Mouse (Mus musculus): Measurements from ENCODE around the gene Nipa2.

Gene Nipa2

DNA sequence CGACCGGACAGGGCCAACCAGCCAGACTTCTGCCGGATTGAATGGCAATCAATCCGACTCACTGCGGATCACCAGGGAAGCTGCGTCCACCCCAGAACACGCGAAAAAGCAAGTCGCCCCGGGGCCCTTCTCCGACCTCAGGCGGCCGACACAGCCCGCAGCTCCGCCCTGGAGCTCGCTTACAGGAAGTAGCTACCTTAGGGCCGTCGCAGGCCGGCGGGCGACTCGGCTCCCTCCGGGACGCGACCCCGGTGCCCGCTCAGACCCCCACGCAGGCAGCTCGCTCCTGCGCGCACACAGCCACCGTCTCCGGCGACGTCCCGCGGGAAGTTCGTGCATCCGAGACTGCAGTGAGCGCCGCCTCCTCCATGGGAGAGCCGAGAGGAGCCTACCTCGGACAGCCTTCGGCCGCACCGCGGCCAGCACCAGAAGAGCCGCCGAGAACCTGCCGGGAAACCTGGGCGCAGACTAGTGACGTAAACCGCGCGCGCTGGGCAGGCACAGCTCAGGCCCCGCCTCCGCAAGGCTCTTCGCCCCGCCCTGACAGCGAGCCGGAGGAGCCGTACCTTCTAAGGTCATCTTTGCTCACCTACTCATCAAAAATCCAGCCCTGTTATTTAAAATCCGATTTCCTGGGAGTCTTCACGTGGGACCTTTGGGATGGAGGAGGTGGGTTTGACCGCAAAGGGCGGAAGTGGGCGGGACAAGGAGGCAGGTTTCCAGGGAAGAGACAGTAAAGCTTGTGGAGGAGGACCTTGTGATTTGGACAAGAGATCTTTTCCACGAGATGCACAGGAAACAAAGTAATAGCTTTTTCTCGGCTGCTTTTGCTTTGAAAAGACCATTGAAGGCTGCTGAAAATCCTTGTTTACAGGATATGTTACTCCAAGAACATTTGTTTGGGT, at the start of gene Nipa2:
Nipa2 (minus strand) TSS at position 473 of the 905 bp plus-strand sequence.
- peak; percentile 91 for DNase-seq (ENCODE audit: low spot score)

DNA sequence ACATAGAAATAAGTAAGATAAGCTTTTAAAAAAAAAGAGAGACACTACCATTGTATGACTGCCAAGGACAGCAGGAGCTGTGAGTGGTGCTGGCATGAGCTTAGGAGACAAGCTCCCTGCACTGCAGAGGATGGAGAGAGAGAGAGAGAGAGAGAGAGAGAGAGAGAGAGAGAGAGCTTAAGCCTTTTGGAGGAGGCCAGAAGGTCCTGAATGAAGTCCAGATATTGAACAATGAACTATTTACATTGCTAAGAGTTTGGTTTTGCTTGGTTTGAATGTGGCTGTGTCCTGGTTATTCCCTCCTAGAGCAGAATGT, 48.7 kb upstream of the Nipa2 start:
- DNase-seq (ENCODE audit: low spot score) = no peak

DNA sequence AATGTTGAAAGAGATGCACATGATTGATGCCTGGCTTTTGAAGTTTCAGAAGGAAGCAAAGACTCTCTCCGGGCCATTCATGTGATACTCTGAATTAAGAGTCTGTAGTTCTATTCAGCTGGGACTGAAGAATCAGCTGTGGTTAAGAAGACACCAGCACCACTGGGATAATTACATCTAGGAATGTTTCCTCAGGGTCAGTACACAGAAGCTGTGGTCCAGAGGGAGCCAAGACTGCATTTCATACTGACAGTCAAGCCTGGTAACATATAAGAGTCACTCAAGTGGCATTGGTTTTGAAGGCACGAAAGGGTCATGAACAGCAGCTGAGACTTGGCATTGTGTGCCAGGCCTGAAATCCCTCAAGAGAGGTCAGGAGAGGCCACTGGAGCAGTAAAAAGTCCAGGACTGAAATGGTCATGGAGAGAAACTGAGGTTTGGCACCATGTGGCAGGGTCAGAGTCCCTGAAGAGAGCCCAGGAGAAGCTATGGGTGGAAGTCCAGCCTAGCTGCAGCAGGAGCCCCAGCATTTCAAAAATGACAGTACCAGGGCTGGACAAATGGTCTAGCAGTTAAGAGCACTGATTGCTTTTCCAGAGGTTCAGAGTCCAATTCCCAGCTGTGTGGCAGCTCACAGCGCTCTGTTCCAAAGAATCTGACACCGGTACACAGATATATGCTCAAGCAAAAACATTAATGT, 48.2 kb upstream of the Nipa2 start:
- no peak for DNase-seq (ENCODE audit: low spot score)

DNA sequence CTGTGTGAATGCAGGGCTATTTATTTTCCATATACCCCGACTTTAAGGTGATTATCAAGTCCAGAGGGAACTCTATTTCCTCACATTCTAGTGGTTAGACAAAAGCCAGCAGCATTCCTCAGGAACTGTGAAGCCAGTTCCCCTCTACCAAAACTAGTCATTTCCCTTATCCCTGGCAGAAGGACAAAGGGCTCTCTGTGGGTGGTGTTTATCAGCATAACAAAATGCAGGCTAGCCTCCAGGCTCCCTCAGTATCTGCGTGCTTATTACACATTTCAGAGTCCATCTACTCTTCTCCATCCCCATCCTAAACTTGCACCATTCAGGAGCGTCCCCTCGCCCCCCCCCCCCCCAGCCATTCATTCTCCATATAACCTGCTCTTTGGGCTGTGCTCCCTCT, 36.7 kb upstream of the Nipa2 start:
- no peak for DNase-seq (ENCODE audit: low spot score)

DNA sequence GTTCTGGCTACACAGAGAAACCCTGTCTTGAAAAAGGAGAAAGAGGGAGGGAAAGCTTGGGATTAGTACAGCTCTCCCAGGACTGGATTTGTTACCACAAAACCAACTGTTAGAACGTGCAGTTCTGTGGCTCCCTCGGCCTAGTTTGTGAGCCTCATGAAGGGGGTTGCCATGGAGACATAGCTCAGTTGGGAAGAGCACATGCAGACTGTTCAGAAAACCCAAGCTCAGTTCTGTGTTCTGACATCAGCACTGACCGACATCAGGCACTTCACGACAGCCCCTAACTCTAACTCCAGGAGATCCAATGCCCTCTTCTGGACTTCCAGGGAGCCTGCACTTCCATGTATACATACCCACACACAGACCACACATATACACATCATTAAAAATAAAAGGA, 32.7 kb upstream of the Nipa2 start:
- DNase-seq (ENCODE audit: low spot score) = no peak

DNA sequence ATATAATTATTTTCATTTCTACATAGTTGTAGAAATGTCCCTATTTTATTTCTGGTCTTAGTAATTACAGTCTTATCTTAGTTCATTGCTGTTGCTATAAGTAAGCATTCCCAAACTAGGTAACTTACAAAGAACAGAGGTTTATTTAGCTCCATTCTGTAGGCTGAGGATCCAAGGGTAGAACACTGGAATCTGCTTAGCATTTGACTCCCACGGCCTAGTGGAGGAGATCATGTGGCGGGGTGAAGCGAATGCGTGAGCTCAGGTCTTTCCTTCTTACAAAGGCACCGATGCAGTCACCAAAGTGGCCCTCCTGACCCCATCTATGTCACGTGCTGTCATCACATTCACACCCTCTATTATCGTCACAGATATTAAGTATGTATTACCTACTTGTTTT, 29.6 kb upstream of the Nipa2 start:
- DNase-seq (ENCODE audit: low spot score) = no peak

- no peak for DNase-seq (ENCODE audit: low spot score)
Observed at GRCm38 (mm10) chr7:55991129-55991528, 28.9 kb upstream of the Nipa2 start.

DNA sequence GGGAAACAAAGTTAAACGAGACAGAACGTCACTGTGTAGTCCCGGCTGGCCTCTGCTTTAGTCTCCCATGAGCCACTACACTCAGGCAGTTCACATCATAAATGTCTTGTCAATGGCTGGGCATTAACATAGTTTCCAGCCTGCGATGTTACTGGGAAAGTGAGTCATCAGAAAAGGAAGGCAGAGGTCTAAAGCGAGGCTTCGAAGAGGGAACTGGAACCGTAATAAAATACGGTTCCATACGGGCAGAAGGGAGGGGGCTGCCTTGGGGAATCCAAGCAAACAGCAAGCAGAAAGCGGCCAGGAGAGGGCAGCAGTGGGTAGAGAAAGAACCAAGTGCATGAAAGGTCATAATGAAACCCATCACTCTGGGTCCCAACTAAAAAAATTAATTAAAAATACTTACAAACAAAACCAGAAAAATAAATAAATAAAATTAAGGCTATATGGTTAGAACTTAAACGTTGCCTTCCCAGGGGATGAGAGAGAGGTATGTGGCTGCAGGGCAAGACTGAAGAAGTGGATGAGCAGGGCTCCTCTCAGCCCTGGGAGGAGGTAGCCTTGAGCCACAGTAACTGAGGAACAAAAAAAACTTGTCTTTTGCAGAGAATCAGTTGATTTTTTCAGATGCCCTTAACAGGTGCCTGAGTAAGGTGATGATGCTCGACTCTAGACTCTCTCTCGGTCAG, 24.4 kb upstream of the Nipa2 start:
- DNase-seq (ENCODE audit: low spot score) = peak; percentile 62

DNA sequence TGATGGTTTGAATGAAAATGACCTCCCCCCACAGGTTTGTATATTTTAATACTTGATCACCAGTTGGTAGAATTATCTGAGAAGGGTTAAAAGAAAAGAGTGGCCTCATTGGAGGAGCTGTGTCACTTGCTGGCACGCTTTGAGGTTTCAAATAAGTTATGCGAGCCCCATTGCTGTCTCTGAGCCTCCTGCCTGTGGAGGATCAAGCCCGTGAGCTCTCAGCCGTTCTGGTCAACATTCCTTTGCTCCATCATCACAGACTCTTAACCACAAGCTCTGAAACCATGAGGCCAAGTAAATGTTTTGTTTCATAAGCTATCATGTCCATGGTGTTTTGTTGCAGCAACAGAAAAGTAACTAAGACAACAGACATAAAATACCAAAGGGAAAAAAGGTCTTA, 22.5 kb upstream of the Nipa2 start:
- DNase-seq (ENCODE audit: low spot score) = no peak

DNA sequence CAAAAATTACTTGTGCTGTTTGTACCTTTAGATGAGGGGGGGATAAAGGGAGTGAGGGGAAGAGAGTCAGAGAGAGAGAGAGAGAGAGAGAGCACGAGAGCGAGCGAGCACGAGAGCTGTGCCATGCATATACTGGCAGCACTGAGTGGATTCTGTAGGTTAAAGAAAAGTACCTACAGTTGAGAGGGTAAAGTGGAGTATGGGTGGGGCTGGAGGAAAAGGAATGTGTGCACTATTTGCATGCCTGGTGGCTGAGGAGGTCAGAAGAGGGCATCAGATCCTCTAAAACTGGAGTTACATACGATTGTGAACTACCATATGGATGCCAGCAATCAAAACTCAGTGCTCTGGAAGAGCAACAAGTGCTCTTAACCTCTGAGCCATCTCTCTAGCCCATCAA, 20.8 kb upstream of the Nipa2 start:
- DNase-seq (ENCODE audit: low spot score) = no peak

DNA sequence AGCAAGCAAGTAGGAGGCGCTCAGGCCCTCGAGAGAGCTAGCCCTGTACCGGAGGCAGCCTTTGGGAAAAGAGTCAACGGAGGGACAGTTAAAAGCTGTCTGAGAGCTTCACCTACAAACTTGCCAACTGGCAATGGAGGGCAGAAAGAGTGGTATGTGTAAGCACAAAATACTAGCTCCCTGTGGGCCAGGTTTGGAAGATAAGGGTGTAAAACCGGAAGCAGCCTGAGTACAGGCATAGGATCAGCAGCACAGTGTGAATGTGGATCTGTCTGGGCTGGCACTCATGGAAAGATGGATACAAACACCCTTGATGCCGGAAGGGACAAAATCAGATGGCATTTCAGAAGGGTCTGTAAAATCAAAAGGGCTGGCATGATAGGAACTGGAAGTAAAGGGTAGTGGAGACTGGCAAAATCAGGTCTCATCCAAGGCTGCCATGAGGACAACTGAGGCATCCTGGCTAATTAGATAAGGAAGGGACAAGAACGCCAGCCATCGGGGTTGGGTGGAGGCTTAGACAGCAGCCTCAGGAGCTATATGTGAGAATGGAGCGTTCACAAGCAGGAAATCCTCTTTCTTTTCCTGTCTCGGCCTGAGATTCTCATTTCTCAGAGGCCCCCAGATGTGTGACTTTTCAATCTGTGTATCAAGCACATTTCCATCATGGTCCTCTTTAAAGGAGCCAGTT, 19.9 kb upstream of the Nipa2 start:
- no peak for DNase-seq (ENCODE audit: low spot score)

DNA sequence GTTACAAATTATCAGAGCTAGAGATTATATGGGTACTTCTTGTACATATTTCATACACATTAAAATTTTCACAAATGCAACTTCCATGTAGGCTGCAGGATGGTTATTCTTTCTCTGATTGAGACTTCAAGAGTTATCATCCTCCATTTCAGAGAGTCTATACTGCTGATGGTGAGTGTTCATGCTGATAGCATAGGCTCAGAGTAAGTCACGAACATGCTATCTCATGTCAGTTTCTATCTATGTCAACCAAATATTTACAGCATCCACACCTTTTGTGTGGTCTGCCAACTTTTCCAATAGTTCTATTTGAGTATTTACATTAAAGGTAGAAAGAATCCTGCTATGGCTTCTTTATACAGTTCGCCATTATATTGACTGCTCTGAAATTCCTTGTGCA, 19.2 kb upstream of the Nipa2 start:
- DNase-seq (ENCODE audit: low spot score) = no peak

DNA sequence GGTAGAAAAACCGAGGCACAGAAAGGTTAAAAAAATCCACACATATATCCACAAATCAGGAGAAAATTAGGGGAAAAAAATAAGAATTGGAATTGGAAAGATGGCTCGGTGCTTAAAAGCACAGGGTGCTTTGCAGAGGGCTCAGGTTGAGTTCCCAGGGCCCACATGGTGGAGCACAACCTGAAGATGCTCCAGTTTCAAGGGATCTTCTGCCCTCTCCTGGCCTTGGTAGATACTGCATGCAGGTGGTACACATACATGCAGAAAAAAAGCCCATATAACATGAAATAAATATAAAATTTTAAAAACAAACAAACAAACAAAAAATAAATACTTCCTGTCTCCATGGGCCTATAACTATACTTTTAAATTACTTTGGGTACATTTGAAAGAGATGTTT, 12.2 kb upstream of the Nipa2 start:
- DNase-seq (ENCODE audit: low spot score) = no peak

DNA sequence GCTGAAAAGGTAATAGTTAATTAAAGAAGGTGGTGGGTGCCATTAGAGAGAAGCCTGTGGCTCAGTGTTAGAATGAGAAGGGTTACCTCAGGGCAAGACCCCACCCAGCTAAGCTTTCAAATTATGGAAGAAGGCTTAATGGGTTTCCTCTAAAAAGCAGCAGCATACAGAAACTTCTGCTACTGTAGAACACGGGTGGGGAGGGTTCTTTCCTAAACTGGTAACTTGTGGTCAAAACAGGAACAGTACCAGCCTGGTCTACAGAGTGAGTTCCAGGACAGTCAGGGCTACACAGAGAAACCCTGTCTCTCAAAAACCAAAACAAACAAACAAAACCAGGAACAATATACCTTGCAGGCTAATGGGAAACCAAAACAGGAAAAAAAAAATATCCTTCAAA, 7.1 kb upstream of the Nipa2 start:
- DNase-seq (ENCODE audit: low spot score) = no peak

DNA sequence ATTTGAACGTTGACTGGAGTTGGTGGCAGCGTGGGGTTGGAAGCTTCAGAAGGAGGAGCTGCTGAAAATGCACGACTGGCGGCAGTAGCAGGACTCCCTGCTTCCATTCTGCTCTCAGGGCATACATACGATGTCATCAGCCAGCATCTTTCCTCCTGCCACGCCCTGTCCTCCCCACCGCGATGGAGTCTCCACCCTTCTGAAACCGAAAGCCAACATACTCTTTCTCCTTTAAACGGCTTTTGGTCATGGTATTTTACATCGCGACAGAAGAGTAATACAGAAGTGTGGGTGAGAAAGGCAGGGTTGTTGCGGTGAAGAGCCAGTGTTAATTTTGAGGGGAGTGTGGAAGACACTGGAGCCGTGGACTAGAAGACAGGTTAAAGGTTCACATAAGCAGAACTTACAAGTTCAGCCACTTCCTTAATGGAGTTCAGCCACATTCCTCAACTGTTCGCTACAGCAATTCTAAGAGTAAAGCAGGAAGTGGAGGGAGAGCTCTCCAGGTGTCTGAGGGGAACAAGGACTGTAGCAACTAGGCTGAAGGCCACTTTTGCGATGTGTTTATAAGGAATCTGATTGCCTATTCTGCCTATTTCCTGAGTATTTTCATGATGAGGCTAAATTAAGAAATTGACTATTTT, 6.1 kb upstream of the Nipa2 start:
- DNase-seq (ENCODE audit: low spot score) = no peak

DNA sequence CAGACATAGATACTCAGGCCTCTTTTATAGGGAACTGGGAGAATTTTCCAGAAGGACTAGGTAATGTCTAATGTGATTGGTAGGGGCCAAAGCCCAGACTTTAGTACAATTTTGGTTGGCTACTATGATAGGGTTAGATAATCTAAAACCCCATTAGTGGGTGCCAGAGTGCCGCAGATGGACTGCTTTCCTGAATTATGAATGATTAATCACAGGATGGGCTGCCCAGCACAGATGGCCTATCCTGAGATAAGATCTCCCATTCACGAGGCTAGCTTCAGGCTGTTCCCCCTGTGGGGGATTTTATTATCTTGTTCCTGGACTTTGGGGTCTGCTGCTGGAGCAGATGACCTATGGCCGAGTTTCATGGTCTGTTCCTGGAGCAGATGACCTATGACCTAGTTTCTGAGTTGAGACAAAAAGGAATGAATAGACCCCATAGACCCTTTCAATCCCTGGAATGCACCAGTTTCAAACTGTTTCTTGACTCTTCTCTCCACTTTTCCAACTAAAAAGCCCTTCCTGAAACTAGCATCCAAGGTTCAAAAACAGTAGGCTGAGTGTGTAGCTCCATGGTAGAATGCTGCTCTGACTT, 4.7 kb upstream of the Nipa2 start:
- DNase-seq (ENCODE audit: low spot score) = no peak

DNA sequence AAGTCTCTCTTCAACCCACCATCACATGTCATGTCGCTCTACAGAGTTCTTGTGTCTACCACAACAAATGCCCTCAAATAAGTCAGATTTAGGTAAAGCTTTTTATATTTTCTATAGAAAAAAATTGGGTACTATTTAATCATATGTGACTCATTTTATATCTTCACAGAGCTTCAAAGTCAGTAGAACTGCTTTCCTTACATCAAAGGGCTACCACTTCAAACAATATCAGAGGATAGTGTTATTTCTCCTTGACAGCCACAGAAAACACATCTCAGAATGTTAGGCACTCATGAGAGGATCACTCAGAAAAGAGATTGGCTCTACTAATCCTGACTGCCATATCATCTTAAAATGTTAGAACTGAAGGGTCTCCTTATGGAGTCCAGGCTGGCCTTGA, 1.8 kb downstream of the Nipa2 start:
- no peak for DNase-seq (ENCODE audit: low spot score)

DNA sequence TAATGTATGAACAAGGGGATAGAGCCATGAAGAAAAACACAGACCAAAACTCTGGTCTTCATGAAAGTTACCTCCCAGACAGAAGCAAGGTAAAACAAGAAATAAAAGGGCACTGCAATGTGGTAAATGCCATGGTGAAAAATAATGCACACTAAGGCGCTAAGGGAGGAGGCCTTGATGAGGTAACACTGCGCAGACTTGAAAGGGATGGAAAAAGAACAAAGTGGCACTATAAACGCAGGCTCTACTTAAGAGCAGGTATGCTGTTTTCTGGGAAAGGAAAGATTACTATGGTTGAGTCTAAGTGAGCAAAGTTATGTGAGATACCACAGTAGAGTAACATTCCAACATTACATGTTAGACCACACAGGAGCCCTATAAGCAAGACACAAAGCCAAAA, 2.5 kb downstream of the Nipa2 start:
- no peak for DNase-seq (ENCODE audit: low spot score)

GRCm38 (mm10) chr7:55957916-55958315, 4.4 kb downstream of the Nipa2 start:
- DNase-seq (ENCODE audit: low spot score) = no peak

DNA sequence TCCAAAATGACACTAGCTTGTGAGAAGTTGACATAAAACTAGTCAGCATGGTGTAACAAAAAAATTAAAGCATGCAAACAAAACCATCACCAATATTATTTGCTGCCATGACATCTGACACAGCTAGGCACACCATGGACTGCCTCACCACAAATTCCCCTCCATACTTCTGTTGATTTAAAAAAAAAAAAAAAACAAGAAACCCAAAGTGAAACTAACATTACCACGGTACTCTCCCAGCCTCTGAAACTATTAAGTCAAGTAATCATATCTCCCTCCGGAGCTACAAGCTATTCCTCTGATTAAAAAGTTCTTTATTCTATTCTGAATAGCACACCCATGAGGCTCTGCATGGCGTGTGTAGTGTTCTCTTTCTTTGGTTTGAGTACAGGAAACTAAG, 5.1 kb downstream of the Nipa2 start:
- DNase-seq (ENCODE audit: low spot score) = no peak

GRCm38 (mm10) chr7:55956054-55956453, 6.2 kb downstream of the Nipa2 start:
- DNase-seq (ENCODE audit: low spot score) = no peak

GRCm38 (mm10) chr7:55938341-55938740, 23.9 kb downstream of the Nipa2 start:
- no peak for DNase-seq (ENCODE audit: low spot score)
